Mouse (Mus musculus): Measurements from ENCODE around the gene Hdac9. TPM values are rescaled to one million over a fixed set of nuclear protein-coding genes. Genes with fewer than 3 reads are reported as not detected.

Gene Hdac9
- total RNA-seq, 2 experiments from 2014 or later, result 53.9 to 60.0 TPM

- no peak for DNase-seq (ENCODE audit: low spot score in 2 of 2)
Observed at GRCm38 (mm10) chr12:34614796-34615195, 302.1 kb downstream of the Hdac9 start.

- DNase-seq (ENCODE audit: low spot score in 2 of 2), result no peak
Observed at GRCm38 (mm10) chr12:34612511-34612910, 304.4 kb downstream of the Hdac9 start.

GRCm38 (mm10) chr12:34604521-34604920 is 312.4 kb downstream of the Hdac9 start:
- DNase-seq (ENCODE audit: low spot score in 2 of 2), result no peak

- no peak for DNase-seq (ENCODE audit: low spot score in 2 of 2)
Observed at GRCm38 (mm10) chr12:34594167-34594793, 322.6 kb downstream of the Hdac9 start.

GRCm38 (mm10) chr12:34587171-34587570 is 329.7 kb downstream of the Hdac9 start:
- DNase-seq (ENCODE audit: low spot score in 2 of 2), result no peak

GRCm38 (mm10) chr12:34582522-34582921 is 334.4 kb downstream of the Hdac9 start:
- no peak for DNase-seq (ENCODE audit: low spot score in 2 of 2)

- no peak for DNase-seq (ENCODE audit: low spot score in 2 of 2)
Observed at GRCm38 (mm10) chr12:34579220-34579619, 337.7 kb downstream of the Hdac9 start.

- DNase-seq (ENCODE audit: low spot score in 2 of 2), result no peak
Observed at GRCm38 (mm10) chr12:34571069-34571468, 345.8 kb downstream of the Hdac9 start.

- no peak for DNase-seq (ENCODE audit: low spot score in 2 of 2)
Observed at GRCm38 (mm10) chr12:34569472-34569871, 347.4 kb downstream of the Hdac9 start.

GRCm38 (mm10) chr12:34569052-34569451 is 347.8 kb downstream of the Hdac9 start:
- DNase-seq (ENCODE audit: low spot score in 2 of 2), result no peak

- no peak for DNase-seq (ENCODE audit: low spot score in 2 of 2)
Observed at GRCm38 (mm10) chr12:34562331-34562730, 354.6 kb downstream of the Hdac9 start.

- DNase-seq (ENCODE audit: low spot score in 2 of 2), result no peak
Observed at GRCm38 (mm10) chr12:34559001-34559400, 357.9 kb downstream of the Hdac9 start.

GRCm38 (mm10) chr12:34554803-34555202 is 362.1 kb downstream of the Hdac9 start:
- DNase-seq (ENCODE audit: low spot score in 2 of 2), result no peak

GRCm38 (mm10) chr12:34550268-34550667 is 366.6 kb downstream of the Hdac9 start:
- DNase-seq (ENCODE audit: low spot score in 2 of 2), result no peak

- DNase-seq (ENCODE audit: low spot score in 2 of 2), result peak; percentile 37 to 40
Observed at GRCm38 (mm10) chr12:34529165-34529545, 387.7 kb downstream of the Hdac9 start.

GRCm38 (mm10) chr12:34528201-34529164 is 388.4 kb downstream of the Hdac9 start:
- DNase-seq (ENCODE audit: low spot score in 2 of 2), result peak; percentile 37 to 46

GRCm38 (mm10) chr12:34527761-34528160 is 389.1 kb downstream of the Hdac9 start:
- DNase-seq (ENCODE audit: low spot score in 2 of 2), result no peak

- no peak for DNase-seq (ENCODE audit: low spot score in 2 of 2)
Observed at GRCm38 (mm10) chr12:34521468-34521867, 395.4 kb downstream of the Hdac9 start.

GRCm38 (mm10) chr12:34516769-34517562 is 399.9 kb downstream of the Hdac9 start:
- no peak for DNase-seq (ENCODE audit: low spot score in 2 of 2)

GRCm38 (mm10) chr12:34506345-34506744 is 410.6 kb downstream of the Hdac9 start:
- no peak for DNase-seq (ENCODE audit: low spot score in 2 of 2)

Data from layer of hippocampus, postnatal 10 days (tissue).